Mouse (Mus musculus): ENCODE measurements around the gene Jun. TPM values are rescaled to one million over a fixed set of nuclear protein-coding genes. Genes with fewer than 3 reads are reported as not detected.

The Jun gene
- polyA plus RNA-seq, 1 experiment: 16.9 TPM

GRCm38 (mm10) chr4:95095911-95096310 lies 43.9 kb upstream of the Jun start:
- 92% methylated on average over 6 of the region's 6 CpGs for WGBS
- Histone ChIP-seq H3K4me1 (ENCODE audit: control insufficient read depth, insufficient read depth, low read length) (0 out of 2 replicates have a peak, but pooled peaks cover 3% of the 10 kb centered on the region), H3K27me3 (replicated peaks; ENCODE audit: control insufficient read depth, insufficient read depth, low read length) (no peaks in the 10 kb centered on the region), H3K27ac (ENCODE audit: insufficient read depth, low read depth, low read length) (no peak overlapping the region), H3K4me3 (ENCODE audit: insufficient read depth, low read depth, low read length) (no peak overlapping the region), H3K36me3 (ENCODE audit: control insufficient read depth, insufficient read depth, low read length) (no peaks in the 10 kb centered on the region)
- DNase-seq: no peak
- TF ChIP-seq POLR2A (IDR thresholded peaks at IDR 0.05; ENCODE audit: low read depth, low read length): no peak
- no peak for TF ChIP-seq CTCF (conservative IDR thresholded peaks at IDR 0.05; ENCODE audit: insufficient read depth, insufficient read length, low read depth, low read length)

DNA sequence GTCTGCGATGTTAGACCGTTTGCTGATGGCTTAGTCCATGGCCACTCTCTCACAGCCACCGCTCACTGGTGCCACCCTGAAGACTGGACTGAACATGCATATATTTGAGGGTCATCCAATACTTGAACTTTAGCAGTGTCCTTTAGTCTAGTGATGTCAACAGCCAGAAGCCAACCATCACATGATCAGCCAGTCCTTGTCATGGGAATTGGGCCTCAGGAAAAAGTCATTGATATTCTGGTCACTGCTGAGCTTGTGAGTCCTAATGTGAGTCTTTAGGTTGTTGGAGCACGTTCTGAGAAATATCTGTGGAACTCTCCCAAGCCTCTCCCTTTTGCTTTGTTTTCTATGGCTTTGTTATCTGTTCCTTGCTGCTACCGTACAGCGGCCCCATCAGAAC lies 43.3 kb upstream of the Jun start:
- no peak for DNase-seq
- peak overlapping the region; percentile 9; the same call in 1 of the 2 replicates for H3K27ac ChIP-seq (ENCODE audit: insufficient read depth, low read depth, low read length)
- no peak overlapping the region for H3K4me3 ChIP-seq (ENCODE audit: insufficient read depth, low read depth, low read length)
- 93% methylated on average over 6 of the region's 6 CpGs for WGBS
- H3K36me3 ChIP-seq (ENCODE audit: control insufficient read depth, insufficient read depth, low read length): no peaks in the 10 kb centered on the region
- TF ChIP-seq CTCF (conservative IDR thresholded peaks at IDR 0.05; ENCODE audit: insufficient read depth, insufficient read length, low read depth, low read length): no peak
- no peak for TF ChIP-seq POLR2A (IDR thresholded peaks at IDR 0.05; ENCODE audit: low read depth, low read length)
- H3K4me1 ChIP-seq (ENCODE audit: control insufficient read depth, insufficient read depth, low read length): 0 out of 2 replicates have a peak, but pooled peaks cover 3% of the 10 kb centered on the region
- H3K27me3 ChIP-seq (replicated peaks; ENCODE audit: control insufficient read depth, insufficient read depth, low read length): no peaks in the 10 kb centered on the region

DNA sequence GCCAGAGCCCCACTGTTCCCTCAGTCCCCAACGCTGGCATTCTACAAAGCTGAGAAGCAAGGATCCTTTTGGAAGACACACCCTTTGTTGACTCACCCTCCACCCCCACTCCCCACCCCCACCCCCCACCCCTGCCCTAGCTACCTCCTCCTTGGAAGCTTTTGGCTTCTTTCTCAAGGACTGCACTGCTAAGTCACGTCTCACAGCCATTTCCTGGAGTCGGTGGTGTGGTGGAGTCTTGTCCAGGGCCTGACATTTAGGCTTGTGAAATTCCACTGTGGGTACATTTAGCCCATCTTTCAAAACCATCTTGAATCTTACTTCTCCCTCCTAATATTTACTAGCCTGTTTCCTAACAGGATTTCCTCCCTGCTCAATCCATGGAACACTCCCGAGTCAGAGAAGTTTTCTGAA lies 42.7 kb upstream of the Jun start:
- Histone ChIP-seq H3K27ac (ENCODE audit: insufficient read depth, low read depth, low read length) (peak overlapping the region; percentile 84), H3K4me1 (ENCODE audit: control insufficient read depth, insufficient read depth, low read length) (0 out of 2 replicates have a peak, but pooled peaks cover 3% of the 10 kb centered on the region), H3K4me3 (ENCODE audit: insufficient read depth, low read depth, low read length) (no peak overlapping the region), H3K27me3 (replicated peaks; ENCODE audit: control insufficient read depth, insufficient read depth, low read length) (no peaks in the 10 kb centered on the region), H3K36me3 (ENCODE audit: control insufficient read depth, insufficient read depth, low read length) (no peaks in the 10 kb centered on the region)
- WGBS: 49% methylated on average over 4 of the region's 4 CpGs
- peak; percentile 76 for DNase-seq
- TF ChIP-seq CTCF (conservative IDR thresholded peaks at IDR 0.05; ENCODE audit: insufficient read depth, insufficient read length, low read depth, low read length) (no peak), POLR2A (IDR thresholded peaks at IDR 0.05; ENCODE audit: low read depth, low read length) (no peak)

GRCm38 (mm10) chr4:95093615-95094014 lies 41.6 kb upstream of the Jun start:
- Histone ChIP-seq H3K36me3 (ENCODE audit: control insufficient read depth, insufficient read depth, low read length) (no peaks in the 10 kb centered on the region), H3K27ac (ENCODE audit: insufficient read depth, low read depth, low read length) (peak overlapping the region; percentile 84), H3K4me3 (ENCODE audit: insufficient read depth, low read depth, low read length) (no peak overlapping the region), H3K4me1 (ENCODE audit: control insufficient read depth, insufficient read depth, low read length) (0 out of 2 replicates have a peak, but pooled peaks cover 3% of the 10 kb centered on the region), H3K27me3 (replicated peaks; ENCODE audit: control insufficient read depth, insufficient read depth, low read length) (no peaks in the 10 kb centered on the region)
- TF ChIP-seq POLR2A (IDR thresholded peaks at IDR 0.05; ENCODE audit: low read depth, low read length): no peak
- TF ChIP-seq CTCF (conservative IDR thresholded peaks at IDR 0.05; ENCODE audit: insufficient read depth, insufficient read length, low read depth, low read length): no peak
- DNase-seq: peak; percentile 37
- 44% methylated on average over 6 of the region's 6 CpGs for WGBS

DNA sequence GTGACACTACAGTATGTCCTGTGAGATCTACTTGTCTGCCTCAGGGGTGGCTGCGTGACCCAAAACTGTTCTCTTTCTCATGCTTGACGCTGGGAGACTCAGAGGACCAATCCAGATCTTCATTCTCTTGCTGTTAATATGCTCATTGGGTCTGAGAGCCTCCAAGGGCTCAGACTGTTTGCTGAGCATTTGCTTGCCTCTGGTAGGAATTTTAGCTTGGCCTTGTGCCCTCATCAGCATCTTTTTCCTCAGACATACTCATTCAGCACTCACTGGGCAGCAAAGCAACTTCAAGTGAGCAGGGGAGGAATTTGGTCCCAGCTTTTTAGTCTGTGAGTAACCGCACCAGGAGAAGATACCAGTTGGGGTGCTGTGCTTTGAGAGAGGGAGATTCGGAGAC lies 40.5 kb upstream of the Jun start:
- TF ChIP-seq CTCF (conservative IDR thresholded peaks at IDR 0.05; ENCODE audit: insufficient read depth, insufficient read length, low read depth, low read length) (no peak), POLR2A (IDR thresholded peaks at IDR 0.05; ENCODE audit: low read depth, low read length) (no peak)
- H3K27me3 ChIP-seq (replicated peaks; ENCODE audit: control insufficient read depth, insufficient read depth, low read length): no peaks in the 10 kb centered on the region
- H3K36me3 ChIP-seq (ENCODE audit: control insufficient read depth, insufficient read depth, low read length): no peaks in the 10 kb centered on the region
- no peak overlapping the region for H3K4me3 ChIP-seq (ENCODE audit: insufficient read depth, low read depth, low read length)
- no peak overlapping the region for H3K27ac ChIP-seq (ENCODE audit: insufficient read depth, low read depth, low read length)
- 0 out of 2 replicates have a peak, but pooled peaks cover 3% of the 10 kb centered on the region for H3K4me1 ChIP-seq (ENCODE audit: control insufficient read depth, insufficient read depth, low read length)
- 92% methylated on average over 4 of the region's 4 CpGs for WGBS
- no peak for DNase-seq

DNA sequence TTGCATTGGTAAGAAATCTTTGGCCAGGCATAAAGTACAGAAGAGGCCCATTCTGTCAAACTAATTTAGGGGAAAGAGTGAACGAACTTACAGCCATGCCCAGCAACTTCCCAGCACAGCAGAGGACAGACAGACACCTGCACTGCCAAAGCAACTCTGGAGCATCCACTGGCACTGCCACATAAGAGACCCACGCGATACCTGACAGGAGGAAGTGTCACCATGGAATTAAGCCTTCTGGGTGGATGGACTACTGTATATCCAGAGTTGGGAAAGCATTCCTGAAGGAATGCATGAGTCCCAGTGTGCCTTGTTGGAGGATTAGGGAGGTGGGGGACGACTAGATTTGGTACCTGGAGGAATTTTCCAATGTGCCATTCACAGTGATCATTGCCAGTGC lies 39.5 kb upstream of the Jun start:
- Histone ChIP-seq H3K27ac (ENCODE audit: insufficient read depth, low read depth, low read length) (no peak overlapping the region), H3K4me1 (ENCODE audit: control insufficient read depth, insufficient read depth, low read length) (0 out of 2 replicates have a peak, but pooled peaks cover 3% of the 10 kb centered on the region), H3K36me3 (ENCODE audit: control insufficient read depth, insufficient read depth, low read length) (no peaks in the 10 kb centered on the region), H3K4me3 (ENCODE audit: insufficient read depth, low read depth, low read length) (no peak overlapping the region), H3K27me3 (replicated peaks; ENCODE audit: control insufficient read depth, insufficient read depth, low read length) (no peaks in the 10 kb centered on the region)
- WGBS: 92% methylated on average over 4 of the region's 4 CpGs
- no peak for DNase-seq
- TF ChIP-seq POLR2A (IDR thresholded peaks at IDR 0.05; ENCODE audit: low read depth, low read length): no peak
- no peak for TF ChIP-seq CTCF (conservative IDR thresholded peaks at IDR 0.05; ENCODE audit: insufficient read depth, insufficient read length, low read depth, low read length)

GRCm38 (mm10) chr4:95089968-95090367 lies 37.9 kb upstream of the Jun start:
- 0 out of 2 replicates have a peak, but pooled peaks cover 3% of the 10 kb centered on the region for H3K4me1 ChIP-seq (ENCODE audit: control insufficient read depth, insufficient read depth, low read length)
- no peaks in the 10 kb centered on the region for H3K36me3 ChIP-seq (ENCODE audit: control insufficient read depth, insufficient read depth, low read length)
- TF ChIP-seq POLR2A (IDR thresholded peaks at IDR 0.05; ENCODE audit: low read depth, low read length): no peak
- no peak for TF ChIP-seq CTCF (conservative IDR thresholded peaks at IDR 0.05; ENCODE audit: insufficient read depth, insufficient read length, low read depth, low read length)
- no peak overlapping the region for H3K4me3 ChIP-seq (ENCODE audit: insufficient read depth, low read depth, low read length)
- DNase-seq: no peak
- H3K27ac ChIP-seq (ENCODE audit: insufficient read depth, low read depth, low read length): no peak overlapping the region
- no peaks in the 10 kb centered on the region for H3K27me3 ChIP-seq (replicated peaks; ENCODE audit: control insufficient read depth, insufficient read depth, low read length)

Data from kidney, adult 2 months (tissue).